Mouse (Mus musculus): Measurements from ENCODE around the gene Klf17. TPM values are rescaled to one million over a fixed set of nuclear protein-coding genes. Genes with fewer than 3 reads are reported as not detected.

The Klf17 gene
- not detected in 2 replicates for polyA plus RNA-seq (2012; ENCODE audit: insufficient read depth, insufficient read length, low replicate concordance, missing spikeins)

GRCm38 (mm10) chr4:117765416-117765815, at the start of gene Klf17:
Gene Klf17, minus strand, starts transcription at chr4:117765648.
- no peaks in the 10 kb centered on the region for H3K4me1 ChIP-seq (ENCODE audit: control insufficient read depth, insufficient read depth, low read length)
- 84% methylated on average over 12 of the region's 12 CpGs for WGBS
- no peak within 1 kb of the TSS for H3K27ac ChIP-seq (ENCODE audit: insufficient read depth, low read depth, low read length)
- H3K4me3 ChIP-seq (ENCODE audit: insufficient read depth, low read depth, low read length): no peak within 1 kb of the TSS
- TF ChIP-seq POLR2A (IDR thresholded peaks at IDR 0.05; ENCODE audit: insufficient read depth, low read depth, low read length) (no peak), CTCF (IDR thresholded peaks at IDR 0.05; ENCODE audit: insufficient read depth, low read depth, low read length) (no peak)

- Histone ChIP-seq H3K4me1 (ENCODE audit: control insufficient read depth, insufficient read depth, low read length) (peaks cover 8% of the 10 kb centered on the region; the same call in 1 of the 2 replicates), H3K27ac (ENCODE audit: insufficient read depth, low read depth, low read length) (no peak overlapping the region), H3K4me3 (ENCODE audit: insufficient read depth, low read depth, low read length) (no peak overlapping the region)
- TF ChIP-seq POLR2A (IDR thresholded peaks at IDR 0.05; ENCODE audit: insufficient read depth, low read depth, low read length) (no peak), CTCF (IDR thresholded peaks at IDR 0.05; ENCODE audit: insufficient read depth, low read depth, low read length) (no peak)
- WGBS: 55% methylated on average over 4 of the region's 4 CpGs
Measured at GRCm38 (mm10) chr4:117814333-117814732, 48.9 kb upstream of the Klf17 start.

- TF ChIP-seq CTCF (IDR thresholded peaks at IDR 0.05; ENCODE audit: insufficient read depth, low read depth, low read length) (no peak), POLR2A (IDR thresholded peaks at IDR 0.05; ENCODE audit: insufficient read depth, low read depth, low read length) (no peak)
Measured at GRCm38 (mm10) chr4:117813591-117814192, 48.2 kb upstream of the Klf17 start.

GRCm38 (mm10) chr4:117810933-117811332, 45.5 kb upstream of the Klf17 start:
- H3K4me1 ChIP-seq (ENCODE audit: control insufficient read depth, insufficient read depth, low read length): peaks cover 8% of the 10 kb centered on the region; the same call in 1 of the 2 replicates
- WGBS: 35% methylated on average over 2 of the region's 2 CpGs
- TF ChIP-seq CTCF (IDR thresholded peaks at IDR 0.05; ENCODE audit: insufficient read depth, low read depth, low read length): no peak
- no peak for TF ChIP-seq POLR2A (IDR thresholded peaks at IDR 0.05; ENCODE audit: insufficient read depth, low read depth, low read length)
- no peak overlapping the region for H3K4me3 ChIP-seq (ENCODE audit: insufficient read depth, low read depth, low read length)
- H3K27ac ChIP-seq (ENCODE audit: insufficient read depth, low read depth, low read length): no peak overlapping the region

More at GRCm38 (mm10) chr4:117813591-117814192, 48.2 kb upstream of the Klf17 start:
- no peak overlapping the region for H3K4me3 ChIP-seq (ENCODE audit: insufficient read depth, low read depth, low read length)
- 75% methylated on average over 9 of the region's 9 CpGs for WGBS
- peaks cover 8% of the 10 kb centered on the region; the same call in 1 of the 2 replicates for H3K4me1 ChIP-seq (ENCODE audit: control insufficient read depth, insufficient read depth, low read length)
- no peak overlapping the region for H3K27ac ChIP-seq (ENCODE audit: insufficient read depth, low read depth, low read length)

- H3K27ac ChIP-seq (ENCODE audit: insufficient read depth, low read depth, low read length): no peak overlapping the region
- H3K4me1 ChIP-seq (ENCODE audit: control insufficient read depth, insufficient read depth, low read length): no peaks in the 10 kb centered on the region
- no peak overlapping the region for H3K4me3 ChIP-seq (ENCODE audit: insufficient read depth, low read depth, low read length)
- WGBS: 70% methylated on average over 5 of the region's 5 CpGs
- no peak for TF ChIP-seq POLR2A (IDR thresholded peaks at IDR 0.05; ENCODE audit: insufficient read depth, low read depth, low read length)
- no peak for TF ChIP-seq CTCF (IDR thresholded peaks at IDR 0.05; ENCODE audit: insufficient read depth, low read depth, low read length)
Measured at GRCm38 (mm10) chr4:117806992-117807391, 41.5 kb upstream of the Klf17 start.

- WGBS: 82% methylated on average over 6 of the region's 6 CpGs
- TF ChIP-seq POLR2A (IDR thresholded peaks at IDR 0.05; ENCODE audit: insufficient read depth, low read depth, low read length) (no peak), CTCF (IDR thresholded peaks at IDR 0.05; ENCODE audit: insufficient read depth, low read depth, low read length) (no peak)
- no peaks in the 10 kb centered on the region for H3K4me1 ChIP-seq (ENCODE audit: control insufficient read depth, insufficient read depth, low read length)
- no peak overlapping the region for H3K4me3 ChIP-seq (ENCODE audit: insufficient read depth, low read depth, low read length)
- H3K27ac ChIP-seq (ENCODE audit: insufficient read depth, low read depth, low read length): no peak overlapping the region
Measured at GRCm38 (mm10) chr4:117799904-117800303, 34.5 kb upstream of the Klf17 start.

GRCm38 (mm10) chr4:117788308-117788707, 22.9 kb upstream of the Klf17 start:
- 75% methylated on average over 10 of the region's 10 CpGs for WGBS
- TF ChIP-seq POLR2A (IDR thresholded peaks at IDR 0.05; ENCODE audit: insufficient read depth, low read depth, low read length) (no peak), CTCF (IDR thresholded peaks at IDR 0.05; ENCODE audit: insufficient read depth, low read depth, low read length) (no peak)

GRCm38 (mm10) chr4:117786963-117787362, 21.5 kb upstream of the Klf17 start:
- Histone ChIP-seq H3K4me1 (ENCODE audit: control insufficient read depth, insufficient read depth, low read length) (no peaks in the 10 kb centered on the region), H3K27ac (ENCODE audit: insufficient read depth, low read depth, low read length) (no peak overlapping the region), H3K4me3 (ENCODE audit: insufficient read depth, low read depth, low read length) (no peak overlapping the region)
- no peak for TF ChIP-seq CTCF (IDR thresholded peaks at IDR 0.05; ENCODE audit: insufficient read depth, low read depth, low read length)
- no peak for TF ChIP-seq POLR2A (IDR thresholded peaks at IDR 0.05; ENCODE audit: insufficient read depth, low read depth, low read length)
- 36% methylated on average over 8 of the region's 8 CpGs for WGBS

More at GRCm38 (mm10) chr4:117788308-117788707, 22.9 kb upstream of the Klf17 start:
- Histone ChIP-seq H3K4me1 (ENCODE audit: control insufficient read depth, insufficient read depth, low read length) (no peaks in the 10 kb centered on the region), H3K4me3 (ENCODE audit: insufficient read depth, low read depth, low read length) (no peak overlapping the region), H3K27ac (ENCODE audit: insufficient read depth, low read depth, low read length) (no peak overlapping the region)

GRCm38 (mm10) chr4:117782908-117783307, 17.5 kb upstream of the Klf17 start:
- WGBS: 80% methylated on average over 3 of the region's 3 CpGs

More at GRCm38 (mm10) chr4:117782908-117783307, 17.5 kb upstream of the Klf17 start:
- no peak overlapping the region for H3K27ac ChIP-seq (ENCODE audit: insufficient read depth, low read depth, low read length)
- no peaks in the 10 kb centered on the region for H3K4me1 ChIP-seq (ENCODE audit: control insufficient read depth, insufficient read depth, low read length)
- no peak overlapping the region for H3K4me3 ChIP-seq (ENCODE audit: insufficient read depth, low read depth, low read length)
- no peak for TF ChIP-seq POLR2A (IDR thresholded peaks at IDR 0.05; ENCODE audit: insufficient read depth, low read depth, low read length)
- TF ChIP-seq CTCF (IDR thresholded peaks at IDR 0.05; ENCODE audit: insufficient read depth, low read depth, low read length): no peak

All from olfactory bulb, adult 2 months (tissue).